Mouse (Mus musculus) embryonic facial prominence, embryonic 14.5 days (tissue): ENCODE measurements at regions not wholly inside any gene's neighbourhood (a gene's known extent, or its start where the extent isn't known, plus 50 kb on each side); places are given as distances from the start of the nearest gene placed in this dataset.

ENCODE experiments used
- ATAC-seq: fragments of 200-750 bp; cut with Nextera tagmentation; 2 replicates; pipeline ENCODE4 v1.8.0; 2017; ENCODE audit warnings: low read depth, moderate number of reproducible peaks, moderate TSS enrichment
- DNase-seq: peaks from one replicate; pipeline ENCODE4 v3.0.0-alpha.2; 2015; ENCODE audit warnings: low spot score
- H3K27ac ChIP-seq: fragments of 300-500 bp; sonication (generic); replicated peaks from 2 replicates; pipeline ENCODE4 v1.5.1; 2014; ENCODE audit warnings: low read depth, mild to moderate bottlenecking, low read length, moderate library complexity
- H3K27me3 ChIP-seq: fragments of 300-500 bp; sonication (generic); replicated peaks from 2 replicates; pipeline ENCODE4 v1.6.1; 2014; ENCODE audit warnings: low read length; ENCODE audit not compliant: control insufficient read depth, insufficient read depth
- H3K36me3 ChIP-seq: fragments of 300-500 bp; sonication (generic); 2 replicates; pipeline ENCODE4 v1.6.1; 2014; ENCODE audit warnings: low read length, mixed read lengths; ENCODE audit not compliant: control insufficient read depth, insufficient read depth
- H3K4me1 ChIP-seq: fragments of 300-500 bp; sonication (generic); 2 replicates; pipeline ENCODE4 v1.6.1; 2014; ENCODE audit warnings: antibody characterized with exemption, low read length; ENCODE audit not compliant: control insufficient read depth, insufficient read depth
- H3K4me2 ChIP-seq: fragments of 300-500 bp; sonication (generic); 2 replicates; pipeline ENCODE4 v1.6.1; 2014; ENCODE audit warnings: low read depth, mild to moderate bottlenecking, low read length, moderate library complexity, mixed read lengths
- H3K4me3 ChIP-seq: fragments of 300-500 bp; sonication (generic); 2 replicates; pipeline ENCODE4 v1.5.1; 2014; ENCODE audit warnings: low read depth, mild to moderate bottlenecking, low read length
- H3K9ac ChIP-seq: fragments of 300-500 bp; sonication (generic); 2 replicates; pipeline ENCODE4 v1.6.1; 2014; ENCODE audit warnings: low read depth, mild to moderate bottlenecking, low read length, moderate library complexity, mixed read lengths
- H3K9me3 ChIP-seq: fragments of 300-500 bp; sonication (generic); 2 replicates; pipeline ENCODE4 v1.6.1; 2016; ENCODE audit warnings: low read length; ENCODE audit not compliant: control insufficient read depth
- WGBS: fragments of 180-500 bp; shearing (Covaris S2); extraction: QIAGEN DNeasy Blood & Tissue Kit; methylation state at CpG from one replicate; pipeline ENCODE4 v1.1.7; 2014; 5-methylcytosine and 5-hydroxymethylcytosine counted together

GRCm38 (mm10) chr5:47446305-47447028 is 536.5 kb upstream of the Slit2 start:
- no peak overlapping the region for H3K27ac ChIP-seq
- H3K4me3 ChIP-seq: no peak overlapping the region
- H3K9ac ChIP-seq: no peak overlapping the region
- no peaks in the 10 kb centered on the region for H3K36me3 ChIP-seq
- no peak overlapping the region for H3K4me2 ChIP-seq
- WGBS: 66% methylated on average over 5 of the region's 5 CpGs
- ATAC-seq (no peak), DNase-seq (no peak)
- H3K27me3 ChIP-seq: no peaks in the 10 kb centered on the region
- no peaks in the 10 kb centered on the region for H3K9me3 ChIP-seq
- no peaks in the 10 kb centered on the region for H3K4me1 ChIP-seq

DNA sequence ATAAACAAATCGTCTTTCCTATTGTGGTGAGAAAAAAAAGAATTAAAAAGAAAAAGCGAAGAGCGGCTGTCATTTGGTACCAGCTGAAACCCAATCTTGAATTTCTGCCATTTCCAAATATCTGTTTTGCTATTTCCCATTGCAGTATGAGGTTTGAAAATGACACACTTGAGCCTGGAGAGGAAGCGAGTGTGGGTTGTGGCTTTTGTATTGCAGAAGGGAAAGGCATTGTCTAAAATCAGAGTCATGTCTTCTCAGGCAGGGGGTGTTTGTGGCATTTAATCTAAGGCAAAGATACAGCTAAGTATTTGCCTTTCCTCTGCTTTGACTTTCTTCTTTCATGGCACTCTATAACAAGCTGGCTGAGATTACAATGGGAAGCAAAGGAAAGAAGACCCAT is 518.1 kb upstream of the Slit2 start:
- ATAC-seq (no peak), DNase-seq (no peak)
- Histone ChIP-seq H3K4me1 (peaks cover 4% of the 10 kb centered on the region; the same call in 1 of the 2 replicates), H3K27me3 (no peaks in the 10 kb centered on the region), H3K27ac (no peak overlapping the region), H3K4me2 (no peak overlapping the region), H3K4me3 (no peak overlapping the region), H3K9ac (no peak overlapping the region), H3K36me3 (no peaks in the 10 kb centered on the region), H3K9me3 (no peaks in the 10 kb centered on the region)
- WGBS: 80% methylated on average over 4 of the region's 4 CpGs

DNA sequence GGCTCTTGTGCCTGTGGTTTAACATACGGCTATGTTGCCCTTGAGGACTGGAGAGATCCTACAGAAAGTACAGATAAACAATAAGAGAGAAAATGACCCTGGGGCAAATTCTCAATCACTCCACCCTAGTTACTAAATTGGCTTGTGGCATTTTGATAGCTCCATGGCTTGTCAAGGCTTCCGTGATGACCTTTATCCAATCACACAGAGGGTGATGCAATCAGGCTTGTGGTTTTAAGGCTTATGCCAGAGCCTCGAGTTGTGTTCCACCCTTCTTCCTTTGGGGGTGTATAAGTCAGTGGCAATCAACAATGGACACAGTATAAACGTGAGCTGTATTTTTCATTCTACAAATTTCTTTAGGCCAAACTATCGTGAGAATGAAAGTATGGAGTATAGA is 513.5 kb upstream of the Slit2 start:
- peak; percentile 74 for DNase-seq
- H3K36me3 ChIP-seq: no peaks in the 10 kb centered on the region
- ATAC-seq: no peak

GRCm38 (mm10) chr5:47472027-47472825 is 510.7 kb upstream of the Slit2 start:
- DNase-seq (peak; percentile 78), ATAC-seq (peak; percentile 87)
- no peak overlapping the region for H3K9ac ChIP-seq
- H3K36me3 ChIP-seq: no peaks in the 10 kb centered on the region
- peak overlapping the region; percentile 8 for H3K27ac ChIP-seq
- no peaks in the 10 kb centered on the region for H3K4me1 ChIP-seq
- no peak overlapping the region for H3K4me2 ChIP-seq
- WGBS: 38% methylated on average over 7 of the region's 7 CpGs
- H3K27me3 ChIP-seq: no peaks in the 10 kb centered on the region
- H3K4me3 ChIP-seq: no peak overlapping the region
- H3K9me3 ChIP-seq: no peaks in the 10 kb centered on the region

More for the DNA sequence above, 513.5 kb upstream of the Slit2 start:
- no peak overlapping the region for H3K4me2 ChIP-seq
- no peaks in the 10 kb centered on the region for H3K9me3 ChIP-seq
- no peak overlapping the region for H3K9ac ChIP-seq
- H3K27ac ChIP-seq: no peak overlapping the region
- no peaks in the 10 kb centered on the region for H3K27me3 ChIP-seq
- peaks cover 4% of the 10 kb centered on the region; the same call in 1 of the 2 replicates for H3K4me1 ChIP-seq
- WGBS: 46% methylated on average over 5 of the region's 5 CpGs
- H3K4me3 ChIP-seq: no peak overlapping the region

DNA sequence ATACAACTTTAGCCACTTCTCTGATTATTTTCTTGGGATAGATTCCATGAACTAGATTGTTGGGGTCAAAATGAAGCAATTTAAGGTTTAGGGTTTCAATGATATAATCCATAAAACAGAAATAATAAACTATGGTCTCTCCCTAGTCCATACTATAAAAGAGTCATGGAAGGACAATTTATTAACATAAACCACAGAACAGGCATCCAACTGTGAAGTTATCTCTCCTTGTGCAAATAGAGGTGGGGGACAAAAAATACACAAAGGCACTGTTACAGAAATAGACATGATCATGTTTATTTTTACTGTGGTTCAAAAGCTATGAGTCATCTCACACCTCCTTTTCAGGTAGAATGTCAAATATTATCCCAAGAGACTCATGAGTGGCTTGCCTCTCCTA is 503.0 kb upstream of the Slit2 start:
- DNase-seq (no peak), ATAC-seq (no peak)
- Histone ChIP-seq H3K27ac (no peak overlapping the region), H3K27me3 (no peaks in the 10 kb centered on the region), H3K4me1 (no peaks in the 10 kb centered on the region), H3K4me3 (no peak overlapping the region), H3K9ac (no peak overlapping the region), H3K36me3 (no peaks in the 10 kb centered on the region), H3K4me2 (no peak overlapping the region), H3K9me3 (no peaks in the 10 kb centered on the region)

GRCm38 (mm10) chr5:47496218-47496617 is 486.7 kb upstream of the Slit2 start:
- H3K4me1 ChIP-seq: no peaks in the 10 kb centered on the region
- H3K9me3 ChIP-seq: no peaks in the 10 kb centered on the region
- no peaks in the 10 kb centered on the region for H3K27me3 ChIP-seq
- no peak overlapping the region for H3K4me2 ChIP-seq
- no peak overlapping the region for H3K27ac ChIP-seq
- DNase-seq: no peak
- H3K4me3 ChIP-seq: no peak overlapping the region
- H3K9ac ChIP-seq: no peak overlapping the region
- ATAC-seq: no peak
- no peaks in the 10 kb centered on the region for H3K36me3 ChIP-seq
- WGBS: 48% methylated on average over 3 of the region's 3 CpGs

DNA sequence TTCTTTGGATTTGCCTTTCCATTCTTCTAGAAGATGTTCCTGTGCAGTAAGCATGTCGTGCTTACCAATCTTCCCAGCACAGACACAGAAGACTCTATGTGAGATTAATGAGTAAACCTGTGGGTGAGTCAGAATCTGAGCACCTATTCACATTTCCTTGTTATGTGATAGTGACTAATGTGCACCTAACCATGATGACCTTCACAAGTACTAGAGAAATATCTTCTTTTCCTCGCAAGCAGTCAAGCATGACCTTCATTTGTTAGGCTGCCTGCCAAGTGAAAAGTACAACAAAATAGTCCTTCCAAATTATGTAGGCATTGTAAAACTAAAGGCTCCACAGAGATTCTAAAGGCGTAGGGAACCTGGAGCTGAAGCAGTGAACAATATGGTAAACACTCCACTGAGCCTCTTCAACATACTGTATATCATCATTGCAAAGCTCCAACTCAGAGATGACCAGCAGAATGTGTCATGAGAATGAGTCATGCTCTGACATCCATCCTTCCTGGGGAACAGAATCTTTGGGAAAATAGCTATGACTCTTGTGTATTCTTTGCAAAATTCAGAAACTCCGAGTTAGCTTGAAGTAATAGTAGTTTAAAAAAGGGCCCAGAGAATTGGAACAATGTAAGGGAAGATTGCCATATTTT is 480.0 kb upstream of the Slit2 start:
- no peak for ATAC-seq
- H3K4me1 ChIP-seq: no peaks in the 10 kb centered on the region
- H3K36me3 ChIP-seq: no peaks in the 10 kb centered on the region
- no peak overlapping the region for H3K4me2 ChIP-seq
- H3K9me3 ChIP-seq: no peaks in the 10 kb centered on the region
- WGBS: 78% methylated on average over 4 of the region's 4 CpGs
- no peak for DNase-seq
- no peaks in the 10 kb centered on the region for H3K27me3 ChIP-seq
- H3K4me3 ChIP-seq: no peak overlapping the region
- no peak overlapping the region for H3K27ac ChIP-seq
- H3K9ac ChIP-seq: no peak overlapping the region

DNA sequence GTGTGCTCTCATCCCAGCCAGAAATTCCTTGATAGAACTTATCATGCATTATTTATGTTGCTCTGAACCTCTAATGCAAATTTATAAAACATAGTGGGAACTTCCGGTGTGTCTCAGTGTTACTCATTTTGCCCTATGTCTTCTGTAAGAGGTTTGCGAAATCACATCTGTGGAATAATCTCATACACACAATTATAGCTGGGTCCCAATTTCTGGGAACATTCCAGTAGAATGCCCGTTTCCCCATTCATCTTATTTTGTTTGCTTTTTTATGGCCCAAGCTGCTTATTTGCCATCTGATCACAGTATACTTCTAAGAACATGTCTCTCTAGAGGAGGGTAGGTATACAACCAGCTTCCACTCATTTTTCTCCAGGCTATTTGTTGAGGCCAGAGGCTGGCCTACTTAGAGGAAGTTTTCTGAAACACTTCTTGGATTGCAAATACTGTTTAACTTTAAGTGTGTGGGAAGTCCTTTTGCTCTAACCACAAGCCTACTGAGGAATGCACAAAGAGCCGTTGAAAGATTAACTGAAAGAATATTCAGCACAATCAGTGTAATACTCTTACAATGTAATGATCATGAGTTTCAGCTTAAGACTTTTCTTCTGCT is 474.1 kb upstream of the Slit2 start:
- Histone ChIP-seq H3K4me2 (no peak overlapping the region), H3K4me3 (no peak overlapping the region), H3K4me1 (no peaks in the 10 kb centered on the region), H3K27me3 (no peaks in the 10 kb centered on the region), H3K9ac (no peak overlapping the region), H3K27ac (no peak overlapping the region), H3K36me3 (no peaks in the 10 kb centered on the region), H3K9me3 (no peaks in the 10 kb centered on the region)
- WGBS: 75% methylated on average over 4 of the region's 4 CpGs
- ATAC-seq: no peak
- peak; percentile 10 for DNase-seq
